Mouse (Mus musculus) right cerebral cortex, adult 2 months (tissue): ENCODE results near the gene AC134908.4.
"Not testable (repeated sequence)": the region's sequence is repeated elsewhere in the genome, so short reads cannot be mapped to it uniquely, and the experiment has no call there.

Source experiments
- DNase-seq, 2 experiments: peaks; one replicate each; pipeline ENCODE4 v3.0.0; 2021 to 2022; ENCODE audit warnings: low spot score in 2 of 2

AC134908.4 gene

GRCm38 (mm10) chr17:25808789-25809605, 13.5 kb upstream of the AC134908.4 start, which contains the start of gene Fbxl16:
TSS of gene Fbxl16 (plus strand) at chr17:25809085.
- peak; percentile 88 to 89 for DNase-seq

DNA sequence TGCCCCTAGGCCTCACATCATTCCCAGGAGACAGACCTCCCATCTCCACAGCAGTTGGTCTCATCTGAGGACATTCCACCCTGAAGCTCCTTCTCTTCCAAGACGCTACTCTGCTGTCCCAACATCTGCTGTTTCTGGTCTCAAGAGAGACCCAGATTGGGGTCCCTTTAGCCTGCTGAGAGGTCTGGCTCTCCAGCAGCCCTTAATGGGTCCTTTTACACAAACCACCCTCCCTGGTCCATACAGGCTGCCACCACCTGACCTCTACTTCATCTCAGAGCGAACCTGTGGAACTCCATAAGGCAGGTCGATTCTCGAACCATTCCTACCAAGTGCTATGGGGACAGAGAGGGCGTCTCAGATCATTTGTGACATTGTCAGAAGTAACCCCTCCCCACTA, 12.6 kb upstream of the AC134908.4 start:
- DNase-seq: no peak

- DNase-seq: not testable (repeated sequence)
Observed at GRCm38 (mm10) chr17:25807452-25807851, 12.0 kb upstream of the AC134908.4 start.

DNA sequence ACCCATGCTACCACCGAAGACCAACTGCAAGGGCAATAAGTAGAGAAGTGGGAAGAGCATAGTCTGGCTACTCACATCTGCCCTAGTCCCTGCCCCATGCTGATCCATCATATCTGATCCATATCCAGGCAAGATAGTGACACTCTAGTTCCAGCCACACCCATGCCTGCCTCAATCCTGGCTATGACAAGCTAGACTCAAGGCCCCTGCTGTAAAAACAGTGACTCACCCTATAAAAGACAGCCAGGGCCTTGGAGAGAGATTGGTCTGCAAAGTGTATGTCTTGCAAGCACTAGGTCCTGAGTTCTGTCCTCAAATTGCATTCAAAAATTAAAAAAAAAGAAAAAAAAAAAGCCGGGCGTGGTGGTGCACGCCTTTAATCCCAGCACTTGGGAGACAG, 11.0 kb upstream of the AC134908.4 start:
- DNase-seq: no peak

- DNase-seq: peak; percentile 85 to 89
Observed at GRCm38 (mm10) chr17:25802825-25803517, 7.5 kb upstream of the AC134908.4 start.

DNA sequence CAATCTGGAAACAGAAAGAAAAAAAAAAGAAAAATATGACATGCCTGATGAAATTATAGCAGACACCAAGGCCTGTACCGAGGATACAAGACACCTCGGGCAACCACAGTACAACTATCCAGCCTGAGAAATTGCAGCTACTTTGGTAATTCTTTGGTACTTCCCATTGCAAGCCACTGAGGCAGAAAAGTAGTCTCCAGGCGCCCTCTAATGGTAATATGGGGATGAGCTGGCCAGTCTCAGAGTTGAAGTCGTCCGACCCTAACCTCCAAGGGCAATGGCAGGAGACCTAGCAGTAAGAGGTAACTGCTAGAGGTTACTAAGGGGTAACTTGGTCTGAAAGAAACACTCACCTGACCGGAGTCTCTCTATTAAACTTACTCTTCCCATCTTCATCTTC, 5.6 kb upstream of the AC134908.4 start:
- DNase-seq: peak; percentile 74 to 78

DNA sequence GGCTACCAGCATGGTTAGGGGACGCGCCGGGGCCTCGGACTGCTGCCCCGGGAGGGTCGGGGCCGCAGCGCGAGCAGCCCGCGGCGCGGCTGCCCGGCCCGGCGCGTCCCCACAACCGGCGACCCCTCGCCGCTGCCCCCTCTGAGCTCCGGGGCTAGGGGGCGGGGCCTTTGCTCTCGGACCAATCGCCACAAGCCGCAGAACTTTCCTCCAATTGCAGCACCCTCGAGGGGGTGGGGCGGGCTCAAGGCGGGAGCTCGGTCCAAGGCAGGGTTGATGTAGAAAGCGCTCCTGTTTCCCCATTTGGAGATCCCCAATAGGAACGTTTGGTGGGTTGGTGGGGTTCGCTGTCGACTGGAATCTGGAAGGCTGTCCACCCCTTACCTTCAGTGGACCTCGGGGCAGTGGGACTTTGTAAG, 1.5 kb upstream of the AC134908.4 start, which contains the start of gene Metrn:
Gene Metrn, minus strand, starts transcription at position 186 of the 419 bp plus-strand sequence.
- peak; percentile 66 to 67 for DNase-seq

DNA sequence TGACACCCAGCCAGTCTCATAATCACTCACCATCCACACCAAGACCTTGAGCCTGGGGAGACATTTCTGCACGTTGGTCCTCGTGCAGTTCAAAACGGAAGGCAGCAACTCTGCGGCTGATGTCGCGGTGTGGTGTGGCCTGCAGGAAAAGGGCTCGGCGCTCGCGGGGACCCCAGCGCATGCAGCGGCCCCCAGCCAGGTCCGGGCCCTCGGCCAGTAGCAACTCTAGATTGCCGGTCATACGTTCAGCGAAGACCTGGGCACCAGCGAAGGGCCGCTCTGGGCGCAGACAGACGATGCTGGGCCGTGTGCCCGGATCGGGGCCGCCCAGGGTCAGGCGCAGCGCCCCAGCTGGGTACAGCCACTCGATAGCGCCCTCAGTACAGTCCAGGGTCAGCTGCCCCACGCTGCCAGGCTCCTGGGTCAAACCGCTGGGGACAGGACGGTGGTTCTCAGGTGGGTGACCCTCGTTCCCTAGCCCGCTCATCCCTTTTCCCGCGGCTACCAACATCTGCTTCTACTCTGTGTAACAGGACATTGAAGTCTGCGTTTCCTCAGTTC, 832 bp upstream of the AC134908.4 start:
- no peak for DNase-seq

DNA sequence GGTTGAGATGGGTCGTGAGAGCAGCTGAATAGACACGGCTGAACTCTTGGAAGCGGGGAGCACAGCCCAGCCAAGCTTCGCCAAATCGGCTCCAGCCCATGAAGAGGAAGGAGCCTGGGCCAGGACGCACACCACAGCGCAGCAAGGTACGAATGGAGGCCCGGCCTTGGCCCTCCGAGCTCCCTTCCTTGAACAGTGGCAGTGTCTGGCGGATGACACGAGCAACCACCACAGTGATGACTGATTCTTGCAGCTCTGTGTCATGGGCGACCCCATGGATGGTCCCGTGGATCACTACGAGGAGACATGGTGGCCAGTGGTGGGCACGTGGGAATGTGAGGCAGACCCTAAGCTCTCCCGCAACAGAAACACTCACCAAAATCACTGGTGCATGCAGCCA, 461 bp downstream of the AC134908.4 start:
- no peak for DNase-seq

- DNase-seq: no peak
Observed at GRCm38 (mm10) chr17:25794197-25794596, 1.3 kb downstream of the AC134908.4 start.

DNA sequence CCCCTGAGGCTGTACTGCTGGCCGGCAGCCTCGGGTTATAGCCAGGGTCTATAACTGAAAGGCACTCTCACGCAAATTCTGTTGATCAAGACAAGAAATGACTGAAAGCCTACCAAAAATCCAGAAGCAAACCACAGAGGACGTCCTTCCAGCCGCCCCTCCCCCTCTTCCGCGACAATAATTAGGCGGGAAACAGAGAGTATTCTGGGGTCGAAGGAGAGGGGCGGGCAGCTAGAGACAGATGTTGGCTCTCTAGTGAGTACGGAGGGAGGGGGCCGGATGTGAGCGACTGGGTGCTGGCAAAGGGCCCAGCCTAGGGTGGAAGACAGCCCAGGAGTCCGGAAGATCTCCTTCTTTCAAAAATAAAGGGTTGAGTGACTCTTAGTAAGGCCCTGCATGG, 2.8 kb downstream of the AC134908.4 start, which contains the start of gene Fam173a:
Gene Fam173a, minus strand, starts transcription at position 287 of the 400 bp plus-strand sequence.
- DNase-seq: peak; percentile 63 to 78

DNA sequence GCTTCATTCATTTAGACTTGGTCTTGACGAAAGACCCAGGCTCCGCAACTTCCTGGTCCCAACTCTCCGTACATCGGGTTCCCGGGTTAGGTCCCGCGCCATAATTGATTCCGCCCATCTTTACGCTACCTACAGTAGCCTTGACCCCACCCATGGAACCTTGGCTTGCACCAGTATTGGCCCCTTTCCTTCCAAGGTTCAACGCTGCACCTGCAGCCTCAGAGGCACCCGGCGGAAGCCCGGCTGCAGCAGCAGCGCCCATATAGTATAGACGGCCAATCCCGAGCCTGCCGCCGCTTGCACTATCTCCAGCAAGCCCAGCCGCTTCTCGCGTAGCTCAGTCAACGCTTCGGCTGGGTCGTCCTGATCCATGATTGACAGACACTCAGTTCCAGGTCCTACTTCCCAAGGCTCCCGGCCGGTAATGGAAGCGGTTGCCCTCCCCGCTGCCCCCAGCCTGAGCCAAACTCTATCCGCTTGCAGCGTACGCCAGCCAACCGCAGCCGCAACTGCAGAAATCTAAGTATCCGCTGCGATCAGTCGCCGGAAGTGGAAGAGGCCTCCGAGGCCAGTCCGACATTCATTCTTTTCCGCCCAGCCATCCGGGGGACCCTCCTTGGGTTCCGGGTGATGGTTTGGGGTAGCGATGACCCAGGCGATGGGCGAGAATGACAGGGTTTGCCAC, 3.5 kb downstream of the AC134908.4 start:
- DNase-seq: peak; percentile 84 to 91

- no peak for DNase-seq
Observed at GRCm38 (mm10) chr17:25791320-25791842, 4.1 kb downstream of the AC134908.4 start.

- DNase-seq: no peak
Observed at GRCm38 (mm10) chr17:25786781-25787504, 8.5 kb downstream of the AC134908.4 start.

DNA sequence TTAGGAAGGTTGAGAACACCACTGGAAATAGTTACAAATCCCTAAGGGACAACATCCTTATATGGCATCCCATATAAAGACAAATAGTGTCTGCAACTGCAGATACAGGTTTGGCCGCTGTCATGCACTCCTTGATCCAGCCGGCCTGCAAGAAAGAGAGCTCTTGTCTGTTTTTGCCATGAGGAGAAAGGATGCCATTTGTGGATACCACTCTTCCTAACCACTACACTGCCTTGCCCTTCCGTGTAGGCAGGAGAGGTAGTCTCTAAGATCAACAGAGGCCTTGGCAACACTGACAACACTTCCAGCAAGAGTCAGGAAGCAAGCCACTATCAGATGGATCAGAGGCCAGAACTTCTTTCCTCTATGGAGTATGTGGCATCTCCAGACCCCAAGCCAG, 9.2 kb downstream of the AC134908.4 start, which contains the start of gene Ccdc78:
Gene Ccdc78, plus strand, starts transcription at position 301 of the 400 bp plus-strand sequence.
- DNase-seq: no peak

- DNase-seq: peak; percentile 98 to 99
Observed at GRCm38 (mm10) chr17:25785281-25785745, 10.1 kb downstream of the AC134908.4 start, which contains the start of gene Haghl. TSS of gene Haghl (minus strand) at chr17:25785673.

GRCm38 (mm10) chr17:25783861-25784574, 11.4 kb downstream of the AC134908.4 start:
- DNase-seq: no peak

- DNase-seq: no peak
Observed at GRCm38 (mm10) chr17:25783086-25783485, 12.4 kb downstream of the AC134908.4 start.

GRCm38 (mm10) chr17:25781339-25781738, 14.1 kb downstream of the AC134908.4 start:
- DNase-seq: no peak

GRCm38 (mm10) chr17:25777948-25778347, 17.5 kb downstream of the AC134908.4 start:
- no peak for DNase-seq
